Mouse (Mus musculus) megakaryocyte, embryonic 14.5 days (primary cell): Measurements from ENCODE around the gene Aph1c.
"Not testable (repeated sequence)": the region's sequence is repeated elsewhere in the genome, so short reads cannot be mapped to it uniquely, and the experiment has no call there.

Experiments
- FLI1 ChIP-seq: IDR thresholded peaks from 2 replicates; pipeline ENCODE4 v1.6.1; 2012; ENCODE audit warnings: low read length, inconsistent platforms, mixed read lengths
- GATA1 ChIP-seq: IDR thresholded peaks from 3 replicates; pipeline ENCODE4 v1.6.1; 2012; ENCODE audit warnings: mixed read lengths, low read length, inconsistent platforms, borderline replicate concordance

DNA sequence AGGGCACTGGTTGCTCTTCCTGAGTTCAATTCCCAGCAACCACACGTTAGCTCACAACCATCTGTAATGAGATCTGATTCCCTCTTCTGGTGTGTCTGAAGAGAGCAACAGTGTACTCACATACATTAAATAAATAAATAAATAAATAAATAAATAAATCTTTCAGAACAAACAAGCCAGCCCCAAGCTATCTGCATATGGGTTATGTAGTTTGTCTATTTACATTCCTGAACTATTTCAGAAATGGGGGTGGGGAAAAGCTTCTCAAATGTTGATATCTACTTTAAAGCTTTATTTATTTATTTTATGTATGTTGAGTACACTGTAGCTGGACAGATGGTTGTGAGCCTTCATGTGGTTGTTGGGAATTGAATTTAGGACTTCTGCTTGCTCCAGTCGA is 38.5 kb upstream of the Aph1c start:
- TF ChIP-seq GATA1, FLI1: not testable (repeated sequence)
